Mouse (Mus musculus) embryonic facial prominence, embryonic 14.5 days (tissue): ENCODE data around the gene Arhgap20. TPM values are rescaled to one million over a fixed set of nuclear protein-coding genes. Genes with fewer than 3 reads are reported as not detected.

Experiments used
- ATAC-seq: fragments of 200-750 bp; cut with Nextera tagmentation; 2 replicates; pipeline ENCODE4 v1.8.0; 2017; ENCODE audit warnings: low read depth, moderate number of reproducible peaks, moderate TSS enrichment
- DNase-seq: peaks from one replicate; pipeline ENCODE4 v3.0.0-alpha.2; 2015; ENCODE audit warnings: low spot score
- H3K27ac ChIP-seq: fragments of 300-500 bp; sonication (generic); replicated peaks from 2 replicates; pipeline ENCODE4 v1.5.1; 2014; ENCODE audit warnings: low read depth, mild to moderate bottlenecking, low read length, moderate library complexity
- H3K27me3 ChIP-seq: fragments of 300-500 bp; sonication (generic); replicated peaks from 2 replicates; pipeline ENCODE4 v1.6.1; 2014; ENCODE audit warnings: low read length; ENCODE audit not compliant: control insufficient read depth, insufficient read depth
- H3K36me3 ChIP-seq: fragments of 300-500 bp; sonication (generic); 2 replicates; pipeline ENCODE4 v1.6.1; 2014; ENCODE audit warnings: low read length, mixed read lengths; ENCODE audit not compliant: control insufficient read depth, insufficient read depth
- H3K4me1 ChIP-seq: fragments of 300-500 bp; sonication (generic); 2 replicates; pipeline ENCODE4 v1.6.1; 2014; ENCODE audit warnings: antibody characterized with exemption, low read length; ENCODE audit not compliant: control insufficient read depth, insufficient read depth
- H3K4me2 ChIP-seq: fragments of 300-500 bp; sonication (generic); 2 replicates; pipeline ENCODE4 v1.6.1; 2014; ENCODE audit warnings: low read depth, mild to moderate bottlenecking, low read length, moderate library complexity, mixed read lengths
- H3K4me3 ChIP-seq: fragments of 300-500 bp; sonication (generic); 2 replicates; pipeline ENCODE4 v1.5.1; 2014; ENCODE audit warnings: low read depth, mild to moderate bottlenecking, low read length
- H3K9ac ChIP-seq: fragments of 300-500 bp; sonication (generic); 2 replicates; pipeline ENCODE4 v1.6.1; 2014; ENCODE audit warnings: low read depth, mild to moderate bottlenecking, low read length, moderate library complexity, mixed read lengths
- H3K9me3 ChIP-seq: fragments of 300-500 bp; sonication (generic); 2 replicates; pipeline ENCODE4 v1.6.1; 2016; ENCODE audit warnings: low read length; ENCODE audit not compliant: control insufficient read depth
- WGBS: fragments of 180-500 bp; shearing (Covaris S2); extraction: QIAGEN DNeasy Blood & Tissue Kit; methylation state at CpG from one replicate; pipeline ENCODE4 v1.1.7; 2014; 5-methylcytosine and 5-hydroxymethylcytosine counted together
- polyA plus RNA-seq: library from polyadenylated mRNA; unstranded; fragments of >200 nt; fragmentation: Nextera tagmentation; extraction: Ambion mirVana; gene quantifications from 2 replicates; pipeline ENCODE4 v1.2.1, GENCODE M21; 2014

Arhgap20 gene
- polyA plus RNA-seq: 8.5 and 9.4 TPM in 2 replicates

- no peaks in the 10 kb centered on the region for H3K9me3 ChIP-seq
- peaks cover 51% of the 10 kb centered on the region for H3K27me3 ChIP-seq
- 0 out of 2 replicates have a peak, but pooled peaks cover 3% of the 10 kb centered on the region for H3K4me1 ChIP-seq
- no peaks in the 10 kb centered on the region for H3K36me3 ChIP-seq
- H3K4me2 ChIP-seq: peak within 1 kb of the TSS; percentile 95
- ATAC-seq (peak; percentile 96), DNase-seq (peak; percentile 89)
- WGBS: 0% methylated on average over 6 of the region's 77 CpGs
- peak within 1 kb of the TSS; percentile 73 for H3K9ac ChIP-seq
- peak within 1 kb of the TSS; percentile 74 for H3K4me3 ChIP-seq
- no peak within 1 kb of the TSS; the same call in 1 of the 2 replicates for H3K27ac ChIP-seq
Measured at GRCm38 (mm10) chr9:51764921-51765416, at the start of gene Arhgap20. Gene Arhgap20 (plus strand): TSS chr9:51765337.

- H3K4me1 ChIP-seq: no peaks in the 10 kb centered on the region
- H3K27me3 ChIP-seq: no peaks in the 10 kb centered on the region
- no peak overlapping the region for H3K4me2 ChIP-seq
- H3K9me3 ChIP-seq: no peaks in the 10 kb centered on the region
- ATAC-seq (no peak), DNase-seq (no peak)
- H3K9ac ChIP-seq: no peak overlapping the region
- H3K27ac ChIP-seq: no peak overlapping the region
- 89% methylated on average over 3 of the region's 3 CpGs for WGBS
- H3K4me3 ChIP-seq: no peak overlapping the region
- no peaks in the 10 kb centered on the region for H3K36me3 ChIP-seq
Measured at GRCm38 (mm10) chr9:51718793-51719192, 46.3 kb upstream of the Arhgap20 start.

GRCm38 (mm10) chr9:51727960-51728359 lies 37.2 kb upstream of the Arhgap20 start:
- H3K4me3 ChIP-seq: no peak overlapping the region
- H3K4me2 ChIP-seq: no peak overlapping the region
- ATAC-seq (no peak), DNase-seq (peak; percentile 76)
- WGBS: 47% methylated on average over 6 of the region's 6 CpGs
- no peaks in the 10 kb centered on the region for H3K27me3 ChIP-seq
- no peaks in the 10 kb centered on the region for H3K4me1 ChIP-seq
- no peak overlapping the region for H3K27ac ChIP-seq
- H3K9me3 ChIP-seq: no peaks in the 10 kb centered on the region
- H3K9ac ChIP-seq: no peak overlapping the region
- no peaks in the 10 kb centered on the region for H3K36me3 ChIP-seq

GRCm38 (mm10) chr9:51735180-51736034 lies 29.7 kb upstream of the Arhgap20 start:
- Histone ChIP-seq H3K4me2 (no peak overlapping the region), H3K36me3 (no peaks in the 10 kb centered on the region), H3K27ac (no peak overlapping the region), H3K4me1 (peaks cover 9% of the 10 kb centered on the region; the same call in 1 of the 2 replicates), H3K9me3 (no peaks in the 10 kb centered on the region), H3K9ac (no peak overlapping the region), H3K4me3 (no peak overlapping the region), H3K27me3 (no peaks in the 10 kb centered on the region)
- DNase-seq: no peak
- WGBS: 47% methylated on average over 9 of the region's 9 CpGs
- ATAC-seq: no peak

GRCm38 (mm10) chr9:51736750-51737368 lies 28.3 kb upstream of the Arhgap20 start:
- no peak overlapping the region for H3K9ac ChIP-seq
- no peaks in the 10 kb centered on the region for H3K27me3 ChIP-seq
- DNase-seq (peak; percentile 22), ATAC-seq (no peak)
- peaks cover 9% of the 10 kb centered on the region; the same call in 1 of the 2 replicates for H3K4me1 ChIP-seq
- 74% methylated on average over 5 of the region's 5 CpGs for WGBS
- no peaks in the 10 kb centered on the region for H3K9me3 ChIP-seq
- no peak overlapping the region for H3K27ac ChIP-seq
- H3K4me3 ChIP-seq: no peak overlapping the region
- H3K36me3 ChIP-seq: no peaks in the 10 kb centered on the region
- H3K4me2 ChIP-seq: no peak overlapping the region

- Histone ChIP-seq H3K27ac (no peak overlapping the region), H3K9me3 (no peaks in the 10 kb centered on the region), H3K27me3 (no peaks in the 10 kb centered on the region), H3K4me1 (peaks cover 9% of the 10 kb centered on the region; the same call in 1 of the 2 replicates), H3K4me3 (no peak overlapping the region), H3K4me2 (no peak overlapping the region), H3K9ac (no peak overlapping the region), H3K36me3 (no peaks in the 10 kb centered on the region)
- 83% methylated on average over 9 of the region's 9 CpGs for WGBS
- no peak for DNase-seq
- ATAC-seq: no peak
Measured at GRCm38 (mm10) chr9:51738349-51738748, 26.8 kb upstream of the Arhgap20 start.

GRCm38 (mm10) chr9:51739826-51740225 lies 25.3 kb upstream of the Arhgap20 start:
- Histone ChIP-seq H3K9ac (no peak overlapping the region), H3K4me3 (no peak overlapping the region), H3K4me1 (peaks cover 9% of the 10 kb centered on the region; the same call in 1 of the 2 replicates), H3K27me3 (no peaks in the 10 kb centered on the region), H3K27ac (no peak overlapping the region), H3K36me3 (no peaks in the 10 kb centered on the region), H3K9me3 (no peaks in the 10 kb centered on the region), H3K4me2 (no peak overlapping the region)
- WGBS: 92% methylated on average over 4 of the region's 4 CpGs
- ATAC-seq (no peak), DNase-seq (no peak)

GRCm38 (mm10) chr9:51750144-51750543 lies 15.0 kb upstream of the Arhgap20 start:
- Histone ChIP-seq H3K9ac (no peak overlapping the region), H3K36me3 (no peaks in the 10 kb centered on the region), H3K27me3 (no peaks in the 10 kb centered on the region), H3K4me2 (no peak overlapping the region), H3K4me1 (0 out of 2 replicates have a peak, but pooled peaks cover 2% of the 10 kb centered on the region), H3K4me3 (no peak overlapping the region), H3K27ac (no peak overlapping the region), H3K9me3 (no peaks in the 10 kb centered on the region)
- peak; percentile 75 for DNase-seq
- WGBS: 45% methylated on average over 4 of the region's 4 CpGs
- ATAC-seq: no peak
